Mouse (Mus musculus) WW6 (cell line): ENCODE data around the gene Keap1.
"Not testable (repeated sequence)": the region's sequence is repeated elsewhere in the genome, so short reads cannot be mapped to it uniquely, and the experiment has no call there.

Experiments
- DNase-seq: peaks from one replicate; pipeline ENCODE4 v3.0.0-alpha.2; 2013; ENCODE audit warnings: low read depth, low spot score

Gene Keap1

DNA sequence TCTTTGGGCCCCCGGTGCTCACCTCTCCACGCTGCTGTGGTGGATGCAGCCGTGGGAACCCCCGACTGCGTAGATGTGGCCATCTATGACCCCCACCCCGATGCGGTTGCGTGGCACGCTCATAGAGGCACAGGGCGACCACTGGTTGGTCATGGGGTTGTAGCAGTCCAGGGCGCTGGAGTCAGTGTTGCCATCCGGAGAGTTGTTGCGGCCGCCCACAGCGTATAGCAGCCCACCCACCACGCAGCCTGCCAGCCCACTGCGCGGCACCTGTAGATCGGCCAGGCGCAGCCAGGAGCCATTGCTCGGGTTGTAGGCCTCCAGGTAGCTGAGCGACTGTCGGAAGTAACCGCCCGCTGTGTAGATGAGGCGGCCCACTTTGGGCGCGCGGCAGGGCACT, 5.8 kb downstream of the Keap1 start:
- DNase-seq, result no peak

DNA sequence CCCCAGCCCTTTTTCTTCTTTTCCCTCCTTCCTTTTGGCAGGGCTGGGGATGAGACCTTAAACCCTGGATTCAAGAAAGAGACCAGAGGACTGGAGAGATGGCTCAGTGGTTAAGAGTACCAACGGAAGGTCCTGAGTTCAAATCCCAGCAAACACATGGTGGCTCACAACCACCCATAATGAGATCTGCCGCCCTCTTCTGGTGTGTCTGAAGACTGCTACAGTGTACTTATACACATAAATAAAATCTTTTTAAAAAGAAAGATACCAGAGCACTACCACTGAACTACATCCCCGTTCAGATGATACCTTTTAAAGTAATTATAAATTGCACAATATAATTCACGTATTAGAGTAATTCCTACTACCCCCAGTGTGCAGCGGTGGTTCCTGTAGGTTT, 6.3 kb downstream of the Keap1 start:
- no peak for DNase-seq

DNA sequence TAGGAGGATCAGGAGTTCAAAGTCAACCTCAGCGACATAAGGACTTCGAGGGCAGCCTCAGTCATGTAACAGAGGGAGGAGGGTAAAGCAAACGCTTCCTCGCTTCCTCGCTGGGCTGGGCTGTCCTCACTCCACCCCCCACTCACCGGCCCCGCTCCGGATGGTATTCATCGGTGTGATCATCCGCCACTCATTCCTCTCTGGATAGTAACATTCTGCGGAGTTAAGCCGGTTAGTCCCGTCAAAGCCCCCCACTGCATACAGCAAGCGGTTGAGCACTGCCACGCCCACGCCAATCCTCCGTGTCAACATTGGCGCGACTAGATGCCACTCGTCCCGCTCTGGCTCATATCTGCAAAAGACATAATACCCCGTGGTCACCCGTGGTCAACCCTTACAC, 7.6 kb downstream of the Keap1 start:
- no peak for DNase-seq

DNA sequence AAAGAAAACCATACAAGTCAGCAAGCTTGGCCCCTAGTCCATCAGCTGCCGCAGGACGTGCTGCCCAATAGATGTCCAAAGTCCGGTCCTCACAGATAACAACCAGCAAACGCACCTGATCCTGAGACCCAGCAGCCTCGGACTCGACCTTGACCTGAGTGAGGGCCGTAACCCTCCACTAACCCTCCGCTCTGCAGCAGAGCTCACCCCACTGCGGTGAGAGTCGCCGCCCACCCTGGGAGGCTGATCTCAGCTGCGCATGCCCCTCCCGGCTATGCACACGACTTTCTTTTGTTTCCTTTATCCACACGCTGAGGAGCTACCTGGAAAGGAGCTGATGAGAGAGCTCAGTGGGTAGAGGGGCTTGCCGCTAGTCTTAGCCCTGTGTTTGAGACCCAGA, 11.8 kb downstream of the Keap1 start:
- DNase-seq, result no peak

DNA sequence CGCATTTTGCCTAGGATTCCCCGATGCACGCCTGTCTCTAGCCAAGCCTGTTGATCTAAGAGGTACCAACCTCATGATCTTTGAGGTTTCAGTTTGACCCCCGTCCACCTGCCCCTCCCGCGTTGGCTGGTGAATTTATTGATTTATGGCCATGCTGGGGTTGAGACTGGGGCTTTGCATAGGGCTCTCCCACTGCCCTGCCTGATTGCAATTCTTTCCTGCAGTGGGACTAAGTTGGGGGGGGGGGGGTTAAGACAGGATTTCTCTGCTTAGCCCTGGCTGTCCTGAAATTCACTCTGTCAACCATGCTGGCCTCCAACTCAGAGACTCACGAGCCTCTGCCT, 13.8 kb downstream of the Keap1 start:
- no peak for DNase-seq

DNA sequence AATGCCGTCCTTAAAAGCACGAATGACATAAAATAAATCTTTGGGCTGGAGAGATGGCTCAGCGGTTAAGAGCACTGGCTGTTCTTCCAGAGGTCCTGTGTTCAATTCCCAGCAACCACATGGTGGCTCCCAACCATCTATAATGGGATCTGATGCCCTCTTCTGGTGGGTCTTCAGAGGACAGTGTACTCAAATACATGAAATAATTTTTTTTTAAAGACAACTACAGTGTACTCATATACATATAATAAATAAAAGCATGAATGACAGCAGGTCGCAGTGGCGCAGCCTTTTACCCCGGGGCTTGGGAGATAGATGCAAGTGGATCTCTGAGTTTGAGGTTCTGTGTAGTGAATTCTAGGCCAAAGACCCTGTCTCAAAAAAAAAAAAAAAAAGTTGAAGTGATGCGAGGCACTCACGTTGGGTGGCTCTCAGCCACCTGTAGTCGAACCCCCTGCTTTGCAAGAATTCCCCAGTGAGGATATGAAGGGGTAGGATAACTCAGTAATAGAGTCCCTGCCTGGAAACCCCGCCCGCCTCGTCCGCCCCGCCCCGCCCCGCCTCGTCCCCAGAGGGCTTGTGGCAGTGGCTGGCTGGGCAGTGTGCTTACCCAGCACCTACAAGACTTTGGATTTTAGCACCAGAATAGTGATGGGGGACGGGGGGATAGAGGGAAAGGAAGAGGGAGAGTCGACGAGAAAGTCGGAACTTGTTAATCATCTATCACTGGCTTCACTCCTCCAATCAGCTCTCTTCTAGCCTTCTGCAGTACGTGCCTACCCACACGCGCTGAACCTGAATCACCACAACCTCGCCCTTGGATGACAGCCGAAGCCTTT, 14.4 kb downstream of the Keap1 start:
- DNase-seq, result no peak

DNA sequence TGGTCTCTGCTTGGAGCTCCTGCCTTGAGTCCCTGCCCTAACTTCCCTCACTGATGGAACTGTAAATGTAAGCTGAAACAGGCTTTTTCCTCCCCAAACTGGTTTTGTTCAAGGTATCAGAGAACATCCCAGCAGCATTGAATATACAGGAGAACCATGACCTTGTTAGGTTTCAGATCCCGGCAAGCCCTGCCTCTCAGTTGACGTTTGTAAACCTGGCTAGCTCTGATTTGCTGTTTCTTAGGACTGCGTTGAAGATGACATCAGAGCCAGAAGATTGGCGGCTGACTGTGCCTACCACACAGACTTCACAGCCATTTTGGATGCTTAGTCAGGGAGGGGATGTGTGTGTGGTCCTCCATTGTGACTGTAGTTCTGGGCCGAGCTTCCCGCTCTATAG, 15.3 kb downstream of the Keap1 start:
- DNase-seq, result no peak

DNA sequence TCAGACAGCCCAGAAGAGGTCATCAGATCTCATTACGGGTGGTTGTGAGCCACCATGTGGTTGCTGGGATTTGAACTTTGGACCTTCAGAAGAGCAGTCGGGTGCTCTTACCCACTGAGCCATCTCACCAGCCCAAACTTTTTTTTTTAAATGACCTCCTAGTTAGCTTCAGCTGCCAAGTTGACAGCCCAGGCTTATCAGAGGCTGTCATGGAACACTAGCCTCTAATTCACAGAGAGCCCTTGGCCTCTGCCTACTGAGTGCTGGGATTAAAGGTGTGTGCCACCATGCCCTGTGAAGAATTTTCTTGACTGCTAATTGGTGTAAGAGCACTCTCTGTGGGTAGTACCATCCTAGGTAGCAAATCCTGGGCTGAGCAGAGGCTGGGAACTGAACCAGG, 15.7 kb downstream of the Keap1 start:
- not testable (repeated sequence) for DNase-seq

DNA sequence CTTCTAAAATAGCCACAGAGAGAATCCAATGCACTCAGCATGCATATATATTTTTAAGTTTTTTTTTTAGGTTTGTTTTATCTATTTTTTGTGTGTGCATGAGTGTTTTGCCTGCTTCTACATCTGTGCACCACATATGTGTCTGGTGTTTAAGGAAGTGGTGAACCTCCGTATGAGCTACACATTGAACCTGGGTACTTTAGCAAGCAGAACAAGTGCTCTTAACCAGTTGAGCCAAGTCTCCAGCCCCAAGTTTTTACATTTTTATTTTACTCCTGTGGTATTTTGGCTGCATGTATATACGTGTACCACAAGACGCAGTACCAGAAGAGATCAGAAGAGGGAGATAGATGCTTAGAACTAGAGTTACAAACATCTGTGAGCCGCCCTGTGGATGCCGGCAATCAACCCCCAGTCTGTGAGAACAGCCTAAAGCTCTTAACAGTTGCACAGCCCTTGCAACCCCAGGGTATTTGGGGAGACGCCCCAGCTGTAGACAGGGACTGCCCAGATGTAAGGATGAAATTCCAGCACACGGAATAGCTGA, 17.7 kb downstream of the Keap1 start:
- no peak for DNase-seq

DNA sequence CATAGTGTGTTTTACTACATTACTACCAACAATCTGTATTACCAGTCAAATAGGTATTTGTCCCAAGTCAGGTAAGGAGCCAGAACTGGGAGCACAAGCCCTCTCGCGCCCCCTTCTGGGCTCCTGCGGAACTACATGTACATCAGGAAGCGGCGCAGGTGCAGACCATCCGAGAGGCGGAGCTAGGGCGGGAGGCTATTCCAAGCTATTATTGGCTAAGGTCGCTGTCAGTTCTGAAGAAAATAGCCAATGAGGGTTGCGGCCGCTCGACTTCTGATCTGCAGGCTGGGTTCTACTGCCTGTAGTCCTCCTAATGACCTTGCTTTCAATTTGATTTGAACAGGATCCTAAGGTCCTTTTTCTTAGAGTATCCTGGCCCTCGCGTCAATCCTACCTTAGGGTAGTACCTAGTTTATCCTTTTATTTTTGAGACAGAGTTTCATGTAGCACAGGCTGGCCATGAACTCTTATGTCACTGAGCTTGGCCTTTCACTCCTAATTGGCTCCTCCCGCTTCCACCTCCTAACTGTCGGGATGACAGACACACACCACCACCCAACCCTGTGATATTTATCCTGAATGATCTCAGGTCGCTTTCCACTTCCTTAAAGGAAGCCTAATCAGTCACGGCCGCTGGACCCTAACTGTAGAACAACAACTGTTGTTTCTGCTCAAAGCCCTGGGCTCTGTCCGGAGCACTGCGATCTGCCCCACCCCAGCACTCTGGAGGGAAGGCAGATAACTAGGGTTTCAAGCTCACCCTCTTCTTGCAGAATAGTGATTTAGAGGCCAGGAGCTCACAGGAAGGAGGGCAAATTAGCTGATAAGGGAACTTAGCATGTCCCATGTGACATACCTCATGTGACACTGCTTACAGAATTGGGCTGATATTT, 18.4 kb downstream of the Keap1 start:
- DNase-seq, result no peak

DNA sequence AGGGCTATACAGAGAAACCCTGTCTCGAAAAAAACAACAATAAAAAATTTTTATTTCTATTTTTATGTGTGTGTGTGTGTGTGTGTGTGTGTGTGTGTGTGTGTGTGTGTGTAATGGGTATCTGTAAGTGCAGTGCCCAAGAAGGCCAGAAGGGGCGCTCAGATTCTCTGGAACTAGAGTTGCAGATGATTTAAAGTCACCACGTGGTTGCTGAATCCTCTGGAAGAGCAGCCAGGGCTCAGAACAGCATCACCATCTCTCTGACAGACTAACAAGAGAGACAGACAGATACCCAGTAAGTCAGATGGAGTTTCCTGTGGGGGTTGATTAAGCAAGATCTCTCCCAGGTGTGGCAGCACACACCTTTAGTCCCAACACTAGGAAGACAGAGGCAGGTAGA, 19.3 kb downstream of the Keap1 start:
- no peak for DNase-seq

DNA sequence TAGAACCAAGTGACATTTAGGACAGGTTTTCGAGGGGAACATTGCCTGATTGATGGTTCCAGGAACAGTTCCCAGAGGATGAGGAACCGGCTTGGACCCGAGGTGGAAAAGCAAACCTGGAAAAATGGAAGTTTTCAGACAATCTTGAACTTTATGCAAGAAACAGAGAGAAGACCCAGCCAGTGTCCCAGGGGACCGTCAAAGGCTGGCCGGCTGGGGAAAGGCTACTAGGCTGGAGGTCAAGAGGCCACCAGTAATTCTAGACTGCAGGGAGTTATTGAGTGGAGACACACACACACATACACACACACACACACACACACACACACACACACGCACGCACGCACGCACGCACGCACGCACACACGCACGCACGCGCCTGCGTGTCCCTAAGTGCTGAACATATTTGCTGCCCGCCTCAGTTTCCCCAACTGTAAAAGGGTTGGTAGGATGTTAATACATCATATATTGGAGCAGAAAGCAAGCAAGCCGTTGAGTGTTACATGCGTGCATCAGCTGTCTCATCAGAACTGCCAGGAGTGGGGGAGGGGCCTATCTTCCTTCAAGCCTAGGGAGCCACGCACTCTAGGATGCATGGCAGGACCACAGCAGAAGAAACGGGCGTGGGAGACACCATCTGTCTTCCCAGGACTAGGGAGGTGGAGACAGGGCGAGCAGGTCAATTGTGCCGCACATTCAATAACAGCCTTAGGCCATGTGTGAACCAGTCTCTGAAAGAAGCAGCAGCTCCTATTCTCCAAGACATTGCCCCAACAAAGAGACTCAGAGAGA, 22.9 kb downstream of the Keap1 start:
- DNase-seq, result no peak

DNA sequence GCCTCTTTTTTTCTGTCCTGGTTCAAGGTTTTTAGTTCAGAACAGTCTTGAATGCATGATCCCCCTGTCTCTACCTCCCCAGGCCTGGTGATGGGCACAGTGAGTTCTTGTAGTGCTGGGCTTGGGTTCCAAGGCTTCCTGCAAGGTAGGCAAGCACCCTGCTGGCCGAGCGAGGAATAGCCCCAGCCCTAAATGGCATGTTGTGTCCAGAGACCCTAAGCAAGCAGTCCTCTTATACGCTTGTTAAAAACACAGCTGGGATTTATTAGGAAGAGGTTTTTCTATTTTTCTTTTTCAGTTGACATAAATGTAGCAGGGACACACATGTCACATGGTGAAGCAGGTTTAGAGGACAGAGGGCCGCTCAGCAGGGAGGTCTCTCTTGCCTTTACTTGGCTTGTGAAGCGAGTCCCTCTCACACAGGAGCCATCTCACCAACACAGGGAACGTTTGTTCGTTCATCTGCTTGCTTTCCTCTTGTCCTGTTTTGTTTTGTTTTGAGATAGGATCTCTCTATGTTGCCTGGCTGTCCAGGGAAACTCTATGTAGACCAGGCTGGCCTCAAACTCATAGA, 25.5 kb downstream of the Keap1 start:
- no peak for DNase-seq

DNA sequence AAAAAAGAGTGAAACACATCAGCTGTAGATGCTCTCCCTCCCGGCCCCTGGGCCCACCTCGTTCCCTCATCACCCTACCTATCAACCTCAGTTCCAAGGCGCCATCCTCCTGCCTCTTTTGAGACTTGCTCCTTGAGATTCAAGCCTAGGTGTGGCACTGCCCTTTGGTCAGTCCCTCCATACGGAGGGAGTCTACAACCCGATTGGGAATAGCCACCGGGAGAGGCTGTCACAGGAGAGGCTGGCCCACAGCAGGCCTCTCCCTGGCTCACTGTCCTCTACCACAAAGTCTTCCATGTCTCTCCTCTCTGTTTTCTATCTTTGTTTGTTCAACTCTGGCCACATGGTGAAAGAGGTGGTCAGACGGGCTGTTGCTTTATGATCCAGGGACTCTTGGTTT, 27.5 kb downstream of the Keap1 start:
- no peak for DNase-seq

DNA sequence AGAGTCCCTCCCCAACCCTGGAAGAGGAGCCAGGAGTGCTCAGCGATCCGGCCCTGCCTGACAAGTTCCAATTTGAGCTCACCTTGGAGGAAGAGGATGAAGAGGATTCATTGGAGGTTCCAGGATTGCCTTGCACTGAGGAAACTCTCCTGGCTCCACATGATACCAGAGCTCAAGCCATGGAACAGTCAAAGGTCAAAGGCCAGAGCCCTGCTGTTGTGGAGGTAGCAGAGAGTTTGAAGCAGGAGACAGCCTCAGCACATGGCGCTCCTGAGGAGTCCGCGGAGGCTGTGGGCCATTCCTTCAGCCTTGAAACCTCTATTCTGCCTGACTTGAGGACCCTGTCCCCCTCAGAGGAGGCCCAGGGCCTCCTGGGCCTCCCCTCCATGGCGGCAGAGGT, 28.3 kb downstream of the Keap1 start:
- no peak for DNase-seq

DNA sequence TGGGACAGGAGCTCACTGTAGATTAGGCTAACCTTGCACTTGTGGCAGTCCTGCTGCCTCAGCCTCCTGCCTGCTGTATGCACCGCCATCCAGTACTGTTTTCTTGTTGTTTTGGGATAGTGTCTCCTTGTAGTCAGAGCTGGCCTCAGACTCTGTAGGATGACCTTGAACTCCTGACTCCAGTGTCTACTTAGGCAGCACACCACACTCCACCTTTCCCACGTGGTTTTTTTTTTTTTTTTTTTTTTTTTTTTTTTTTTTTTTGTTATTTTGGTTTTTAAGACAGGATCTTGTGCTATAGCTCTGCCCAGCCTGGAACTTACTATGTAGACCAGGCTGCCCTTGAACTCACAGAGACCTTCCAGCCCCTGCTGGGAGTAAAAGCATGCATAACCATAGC, 30.5 kb downstream of the Keap1 start:
- no peak for DNase-seq

DNA sequence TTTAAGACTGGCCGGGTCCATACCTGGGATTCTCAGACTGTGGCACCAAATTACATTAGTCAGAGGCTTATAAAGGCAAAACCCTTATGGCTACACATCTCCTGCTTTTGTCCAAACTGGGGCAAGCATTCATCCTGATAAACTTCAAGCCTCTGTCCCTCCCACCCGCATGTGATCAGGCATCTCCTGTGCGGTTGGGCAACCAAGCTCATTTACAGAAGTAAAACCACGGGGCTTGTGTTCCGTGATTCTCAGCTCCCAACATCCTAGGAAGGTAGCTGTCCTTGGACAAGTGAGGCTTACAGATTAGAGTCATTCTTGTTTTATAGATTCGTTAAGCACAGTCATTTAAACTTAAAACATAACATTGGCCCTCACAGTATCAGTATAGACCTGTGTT, 32.3 kb downstream of the Keap1 start:
- no peak for DNase-seq

DNA sequence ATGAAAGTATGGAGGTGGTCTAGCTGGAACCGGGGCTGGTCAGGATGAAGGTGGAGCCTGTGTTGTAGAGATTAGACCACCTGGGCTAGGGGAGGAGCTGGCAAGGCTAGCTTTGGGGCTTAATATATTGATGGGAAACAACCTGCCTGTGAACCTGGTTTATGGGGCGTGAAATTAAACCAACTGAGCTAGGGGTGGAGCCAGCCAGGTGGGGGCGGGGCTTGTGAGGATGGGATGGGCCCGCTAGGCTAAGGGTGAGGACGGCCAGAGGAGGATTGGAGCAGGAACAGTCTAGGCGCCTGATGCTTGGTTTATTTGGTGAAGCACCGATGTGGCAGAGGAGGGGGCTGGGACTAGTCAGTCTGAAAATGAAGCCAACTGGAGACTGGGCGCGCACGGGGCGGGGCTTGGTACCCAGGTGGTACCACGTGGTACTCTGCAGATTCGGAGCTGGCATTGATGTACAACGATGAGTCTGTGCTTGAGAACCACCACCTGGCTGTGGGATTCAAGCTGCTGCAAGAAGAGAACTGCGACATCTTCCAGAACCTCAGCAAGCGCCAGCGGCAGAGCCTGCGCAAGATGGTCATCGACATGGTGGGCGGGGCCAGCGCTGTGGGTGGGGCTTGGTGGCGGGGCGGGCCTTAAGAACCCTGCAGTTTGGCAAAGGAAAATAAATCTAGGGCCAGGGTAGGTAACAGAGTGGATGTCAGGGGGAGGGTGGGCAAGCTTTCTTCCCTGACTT, 34.5 kb downstream of the Keap1 start:
- no peak for DNase-seq

DNA sequence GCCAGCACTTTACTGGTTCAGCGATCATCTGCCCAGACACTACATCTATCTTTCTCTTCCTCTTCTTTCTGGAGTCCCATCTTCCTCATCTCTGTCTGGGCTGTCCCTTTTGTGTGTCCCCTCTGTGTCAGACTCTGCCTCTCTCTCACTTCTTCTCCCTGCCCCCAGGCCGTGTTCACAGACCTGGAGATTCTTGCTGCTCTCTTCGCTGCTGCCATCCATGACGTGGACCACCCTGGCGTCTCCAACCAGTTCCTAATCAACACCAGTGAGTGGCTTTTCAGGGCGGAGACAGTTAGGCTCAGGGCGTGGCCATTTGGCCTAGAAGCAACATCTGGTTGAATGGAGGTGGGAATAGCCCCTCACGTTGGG, 35.0 kb downstream of the Keap1 start:
- no peak for DNase-seq

DNA sequence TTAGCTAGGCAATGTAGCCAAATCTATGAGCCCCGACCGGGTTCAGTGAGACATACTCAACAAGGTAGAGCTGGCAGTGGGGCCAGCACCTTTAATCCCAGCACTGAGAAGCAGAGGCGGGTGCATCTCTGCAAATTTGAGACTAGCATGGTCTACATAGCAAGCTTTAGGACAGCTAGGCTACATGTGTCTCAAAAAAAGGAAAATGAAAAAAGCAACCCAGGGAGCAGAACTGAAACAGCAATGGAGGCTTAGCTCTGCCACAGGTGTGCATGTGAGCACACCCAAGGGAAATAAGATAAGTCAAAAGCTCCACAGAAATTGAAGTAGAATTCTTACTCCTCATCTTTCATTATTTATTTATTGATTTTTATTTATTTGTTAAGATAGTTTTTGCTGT, 40.2 kb downstream of the Keap1 start:
- no peak for DNase-seq

DNA sequence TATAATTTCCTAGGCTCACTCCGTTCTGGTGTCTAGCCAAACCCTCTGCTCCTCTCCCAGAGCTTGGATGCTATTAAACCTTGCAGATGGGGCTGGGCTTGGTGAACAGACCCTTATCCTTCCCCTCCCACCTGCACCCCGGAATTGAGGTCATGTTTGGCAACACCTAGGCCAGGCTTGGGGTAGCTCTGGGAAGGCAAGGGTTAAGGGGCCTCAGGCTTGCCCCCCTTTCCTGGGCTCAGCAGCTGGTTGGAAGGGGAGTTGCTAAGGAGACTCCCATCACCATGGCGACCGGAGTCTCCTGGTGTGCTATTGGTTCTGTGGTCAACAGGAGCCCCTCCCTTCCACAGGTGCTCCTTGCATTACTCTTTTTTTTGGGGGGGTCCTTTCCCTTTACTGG, 41.2 kb downstream of the Keap1 start:
- DNase-seq, result no peak
